Mouse (Mus musculus): ENCODE results near the gene Gabrr3.

The Gabrr3 gene

GRCm38 (mm10) chr16:59407032-59407431 is at the start of gene Gabrr3:
Gene Gabrr3, plus strand, starts transcription at chr16:59407332.
- WGBS, result 72% methylated on average over 5 of the region's 5 CpGs

DNA sequence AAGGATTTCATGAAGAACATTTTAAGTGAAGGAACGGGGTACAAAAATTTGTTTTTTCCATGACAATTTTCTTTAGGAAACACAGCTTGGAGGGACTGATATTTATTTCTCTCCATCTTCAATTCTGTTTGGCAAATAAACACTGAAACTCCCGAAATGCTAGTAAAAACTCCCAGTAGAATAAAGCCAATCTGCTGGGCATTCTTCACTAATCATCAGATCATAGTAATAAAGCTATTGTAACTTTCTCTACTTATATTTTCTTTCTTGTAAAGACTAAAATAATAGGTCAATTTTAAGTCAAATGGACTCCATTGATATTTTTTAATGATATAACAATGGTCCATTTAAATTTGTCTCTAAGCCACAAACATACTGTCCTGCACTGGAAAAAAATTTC is 43.2 kb upstream of the Gabrr3 start, which contains the start of gene Olfr209:
Gene Olfr209 (minus strand): TSS at position 101 of the 400 bp plus-strand sequence.
- WGBS, result 79% methylated on average over 2 of the region's 2 CpGs

DNA sequence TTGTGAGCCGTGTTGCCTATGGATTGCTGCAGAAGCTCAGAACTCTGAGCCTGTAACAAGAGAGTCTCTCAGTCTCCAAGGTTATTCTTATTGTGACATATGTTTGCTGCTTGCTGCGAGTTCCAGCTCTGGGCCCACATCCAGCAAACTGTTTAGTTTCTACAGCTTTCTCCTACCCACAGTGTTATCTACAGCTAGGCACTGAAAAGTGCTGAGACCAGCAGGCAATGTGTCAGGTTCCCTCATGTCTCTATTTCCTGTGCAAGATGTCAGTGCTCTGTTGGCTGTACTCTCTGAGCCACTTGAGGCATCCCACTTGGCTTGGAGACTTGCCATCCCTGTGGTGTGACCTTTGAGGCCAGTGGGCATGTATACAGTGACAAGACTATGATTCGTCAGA is 13.8 kb upstream of the Gabrr3 start:
- 41% methylated on average over 3 of the region's 3 CpGs for WGBS

GRCm38 (mm10) chr16:59401102-59401501 is 6.0 kb upstream of the Gabrr3 start:
- WGBS, result 83% methylated on average over 7 of the region's 7 CpGs

- WGBS, result 81% methylated on average over 4 of the region's 4 CpGs
Measured at GRCm38 (mm10) chr16:59401985-59402384, 5.1 kb upstream of the Gabrr3 start.

DNA sequence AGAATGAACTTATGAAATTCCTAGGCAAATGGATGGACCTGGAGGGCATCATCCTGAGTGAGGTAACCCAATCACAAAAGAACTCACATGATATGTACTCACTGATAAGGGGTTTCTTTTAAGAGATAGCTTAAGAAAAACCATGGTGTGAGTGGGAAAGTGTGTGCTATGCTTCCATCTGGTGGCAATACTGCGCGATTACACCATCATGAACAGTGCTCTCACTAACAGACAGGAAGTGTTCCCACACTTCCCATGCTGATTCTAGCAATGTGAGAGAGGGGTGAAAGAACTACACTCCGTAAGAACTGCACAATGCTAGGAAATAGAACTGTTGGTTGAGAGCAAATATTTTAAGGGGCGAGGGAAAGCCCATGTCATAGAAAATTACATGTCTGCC is 3.4 kb upstream of the Gabrr3 start:
- 9% methylated on average over 4 of the region's 4 CpGs for WGBS

DNA sequence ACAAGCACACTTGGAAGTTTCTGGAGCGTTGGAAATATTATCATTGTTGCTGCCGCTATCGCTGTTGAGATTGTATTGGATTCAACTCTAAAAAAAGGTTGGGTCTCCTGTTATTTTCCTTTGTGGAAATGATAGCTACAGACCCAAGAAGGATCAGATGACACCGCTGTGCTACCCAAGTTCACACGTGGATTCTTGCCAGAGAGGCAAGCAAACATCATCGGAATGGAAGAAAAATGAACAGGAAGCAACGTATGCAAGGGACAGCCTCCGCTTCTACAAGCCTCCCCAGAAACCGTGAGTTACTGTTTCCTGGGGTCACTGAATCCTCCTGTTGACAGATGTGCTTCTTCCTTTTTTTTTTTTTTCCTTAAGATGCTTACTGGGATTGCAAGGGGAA is 2.3 kb upstream of the Gabrr3 start:
- WGBS, result 62% methylated on average over 9 of the region's 9 CpGs

DNA sequence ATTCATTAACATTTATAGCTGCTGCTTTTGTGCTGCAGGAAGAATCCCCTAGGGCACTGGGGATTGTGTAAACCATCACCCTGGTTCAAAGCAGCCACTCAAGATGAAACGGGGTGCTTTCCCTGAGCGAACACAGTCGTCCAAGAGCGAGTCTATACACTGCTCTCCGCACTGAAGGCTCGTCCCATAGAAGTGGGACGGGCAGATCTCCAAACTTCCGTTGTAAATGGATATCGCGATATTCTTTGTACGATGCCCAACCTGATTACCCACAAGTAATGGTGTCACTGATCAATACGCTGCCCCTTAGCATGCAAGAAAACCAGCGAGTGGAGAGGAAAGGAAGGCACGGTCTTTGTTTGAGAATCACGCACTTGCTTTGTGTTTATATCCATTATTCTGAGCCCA is 2.2 kb downstream of the Gabrr3 start:
- 58% methylated on average over 15 of the region's 15 CpGs for WGBS

- WGBS, result 72% methylated on average over 2 of the region's 2 CpGs
Measured at GRCm38 (mm10) chr16:59409800-59410199, 2.7 kb downstream of the Gabrr3 start.

- 49% methylated on average over 4 of the region's 4 CpGs for WGBS
Measured at GRCm38 (mm10) chr16:59413475-59413874, 6.3 kb downstream of the Gabrr3 start.

- WGBS, result 57% methylated on average over 9 of the region's 9 CpGs
Measured at GRCm38 (mm10) chr16:59420237-59420866, 13.2 kb downstream of the Gabrr3 start.

GRCm38 (mm10) chr16:59420867-59421251 is 13.7 kb downstream of the Gabrr3 start:
- 2% methylated on average over 6 of the region's 6 CpGs for WGBS

DNA sequence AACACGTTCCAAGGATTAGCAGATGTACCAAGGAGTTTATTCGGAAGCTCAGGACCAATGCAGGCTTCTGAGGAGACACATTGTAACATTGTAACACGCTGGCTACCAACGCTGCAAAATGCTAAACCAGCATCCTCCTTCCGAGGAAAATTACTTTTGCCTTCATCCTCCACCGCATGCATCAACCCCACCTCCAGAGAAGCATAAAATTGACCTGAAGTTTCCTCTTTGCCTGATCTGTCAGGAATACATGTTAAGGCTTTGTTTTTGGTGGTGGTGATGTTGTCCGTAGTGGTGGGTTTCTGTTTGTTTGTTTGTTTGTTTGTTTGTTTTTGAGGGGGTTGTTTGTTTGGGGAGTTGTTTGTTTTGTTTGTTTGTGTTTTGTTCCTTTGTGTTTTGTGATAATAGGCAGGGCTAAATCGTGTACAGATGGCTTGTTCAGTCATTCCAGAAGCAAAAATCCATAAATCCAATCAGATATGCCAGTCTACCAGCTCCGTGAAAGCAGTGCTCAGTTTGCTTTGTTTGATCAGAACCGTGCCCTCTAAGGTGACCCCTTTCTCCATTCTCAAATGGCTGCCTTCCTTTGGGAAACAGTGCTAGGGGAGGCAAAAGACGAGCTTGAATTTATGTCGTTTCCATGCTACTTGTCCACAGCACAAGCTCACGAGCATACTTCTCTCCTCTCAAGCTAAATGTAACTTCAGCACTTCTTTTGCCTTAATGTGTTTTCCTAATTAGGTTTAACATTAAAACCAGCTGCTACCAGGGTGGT is 14.6 kb downstream of the Gabrr3 start:
- 57% methylated on average over 13 of the region's 13 CpGs for WGBS

GRCm38 (mm10) chr16:59427960-59428359 is 20.8 kb downstream of the Gabrr3 start:
- 56% methylated on average over 7 of the region's 7 CpGs for WGBS

- 70% methylated on average over 11 of the region's 11 CpGs for WGBS
Measured at GRCm38 (mm10) chr16:59433181-59433580, 26.0 kb downstream of the Gabrr3 start.

DNA sequence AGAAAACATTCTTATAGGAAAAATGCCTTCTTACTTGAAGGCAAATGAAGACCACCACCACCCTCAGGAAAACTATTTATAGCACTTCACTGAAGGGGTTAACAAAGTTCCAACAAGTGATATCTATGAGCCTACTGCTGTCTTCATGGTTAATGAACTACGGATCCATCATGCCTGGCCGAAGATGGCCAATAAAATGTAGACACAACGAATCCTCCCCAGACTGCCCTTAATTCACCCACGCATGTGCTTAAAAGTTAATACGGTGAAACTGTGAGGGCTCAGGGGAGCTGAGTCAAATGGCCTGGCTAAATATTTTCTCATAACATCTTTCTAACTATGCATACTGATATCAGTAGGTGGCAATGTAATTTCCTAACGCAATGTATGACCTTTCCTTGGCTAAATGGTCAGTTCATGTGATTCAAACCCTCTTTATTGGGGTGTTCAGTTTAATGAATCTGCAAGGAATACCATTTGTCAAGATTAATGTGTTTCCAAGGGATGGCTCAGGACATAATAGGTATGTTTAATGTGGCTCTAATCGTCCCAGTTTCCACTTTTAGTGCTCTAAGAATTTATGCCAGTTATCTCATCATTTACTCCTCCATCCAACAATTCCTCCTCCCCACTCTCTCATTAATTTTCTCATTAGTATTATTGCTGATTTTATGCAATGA is 37.9 kb downstream of the Gabrr3 start:
- 89% methylated on average over 7 of the region's 7 CpGs for WGBS

DNA sequence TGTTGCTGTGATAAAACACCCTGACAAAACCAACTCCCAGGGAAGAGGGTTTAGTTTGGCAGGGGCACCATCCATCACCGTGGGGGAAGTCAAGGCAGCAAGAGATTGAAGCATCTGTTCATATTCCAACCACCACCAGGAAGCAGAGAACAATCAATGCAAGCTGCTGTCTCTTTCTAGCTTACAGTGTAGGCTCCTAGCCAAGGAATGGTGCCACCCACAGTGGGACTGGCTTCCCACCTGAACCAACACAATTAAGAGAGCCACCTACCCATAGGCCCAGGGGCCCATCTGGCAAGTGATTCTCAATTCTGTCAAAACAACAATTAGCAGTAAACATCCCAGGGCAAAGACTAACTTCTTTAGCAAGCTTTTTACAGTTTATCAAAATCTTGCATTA is 41.0 kb downstream of the Gabrr3 start:
- whole genome bisulfite sequencing, result 58% methylated on average over 1 of the region's 1 CpGs

GRCm38 (mm10) chr16:59451813-59452212 is 44.7 kb downstream of the Gabrr3 start:
- 88% methylated on average over 5 of the region's 5 CpGs for WGBS

DNA sequence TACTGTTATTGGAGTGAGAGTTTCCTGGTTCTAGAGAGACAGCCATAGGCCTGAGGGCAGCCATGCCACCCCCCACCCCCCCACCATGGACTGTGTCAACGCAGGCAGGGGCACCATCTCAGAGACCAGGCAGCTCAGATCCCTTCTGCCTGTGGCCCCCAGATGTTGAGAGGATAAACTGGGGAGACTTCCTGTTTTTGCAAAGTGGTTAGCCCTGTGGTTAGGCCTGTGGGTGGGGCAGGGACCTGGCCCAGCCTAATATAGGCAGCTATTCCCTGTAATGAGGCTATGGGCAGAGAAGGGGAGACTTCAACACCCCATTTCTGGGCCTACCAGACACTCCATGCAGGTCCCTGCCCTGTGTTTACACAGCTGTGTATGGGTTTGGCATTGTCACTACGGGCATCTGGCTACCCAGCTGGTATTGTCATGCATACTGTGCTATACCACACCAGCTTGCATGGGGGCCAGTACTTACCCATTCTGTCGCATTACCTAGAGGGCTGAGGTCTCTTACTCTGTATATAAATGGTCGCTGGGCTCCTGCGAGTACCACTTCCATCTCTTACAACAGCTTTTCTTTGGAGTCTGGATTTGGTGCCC is 52.2 kb downstream of the Gabrr3 start:
- WGBS, result 79% methylated on average over 5 of the region's 5 CpGs

DNA sequence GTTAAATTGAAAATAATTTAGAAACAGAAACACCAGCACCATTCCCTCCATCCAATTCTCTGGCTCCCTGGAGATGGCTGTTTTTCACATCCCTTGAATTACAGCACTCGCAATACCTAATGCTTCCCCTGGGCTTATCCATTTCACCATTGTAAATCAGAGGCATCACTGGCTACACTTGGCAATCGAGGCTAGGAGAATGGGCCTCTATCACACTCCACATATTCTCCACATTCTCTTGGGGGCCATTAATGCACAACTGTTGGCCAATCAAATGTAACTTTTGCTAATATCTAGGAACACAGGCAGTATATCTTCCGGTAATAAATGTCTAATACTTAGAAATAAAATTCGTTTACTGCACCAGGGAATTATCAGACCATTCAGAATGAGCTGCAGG is 56.4 kb downstream of the Gabrr3 start:
- 85% methylated on average over 4 of the region's 4 CpGs for WGBS

- 75% methylated on average over 6 of the region's 6 CpGs for WGBS
Measured at GRCm38 (mm10) chr16:59463973-59464372, 56.8 kb downstream of the Gabrr3 start.

DNA sequence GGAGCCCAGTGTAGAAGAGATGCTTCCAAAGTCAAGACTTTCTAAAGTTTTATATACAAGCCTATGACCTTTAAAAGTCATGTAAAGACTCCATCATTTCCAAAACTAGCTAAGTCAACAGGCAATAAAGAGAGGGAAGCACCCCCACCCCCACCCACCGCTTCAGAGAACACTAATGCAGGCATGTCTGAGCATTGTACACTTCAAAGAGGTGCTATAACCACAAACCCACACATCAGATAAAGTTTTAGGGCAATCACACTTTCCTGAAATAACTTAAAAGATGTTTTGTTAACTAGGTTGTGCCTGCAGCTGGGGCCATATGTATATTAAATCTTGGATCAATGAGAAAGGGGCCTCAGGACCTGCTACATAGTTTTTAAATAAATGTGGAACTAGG is 62.7 kb downstream of the Gabrr3 start:
- 98% methylated on average over 1 of the region's 1 CpGs for WGBS

Data from cerebral cortex, adult 2 months (tissue).